Mouse (Mus musculus): ENCODE measurements at regions not wholly inside any gene's neighbourhood (a gene's known extent, or its start where the extent isn't known, plus 50 kb on each side); places are given as distances from the start of the nearest gene placed in this dataset.

DNA sequence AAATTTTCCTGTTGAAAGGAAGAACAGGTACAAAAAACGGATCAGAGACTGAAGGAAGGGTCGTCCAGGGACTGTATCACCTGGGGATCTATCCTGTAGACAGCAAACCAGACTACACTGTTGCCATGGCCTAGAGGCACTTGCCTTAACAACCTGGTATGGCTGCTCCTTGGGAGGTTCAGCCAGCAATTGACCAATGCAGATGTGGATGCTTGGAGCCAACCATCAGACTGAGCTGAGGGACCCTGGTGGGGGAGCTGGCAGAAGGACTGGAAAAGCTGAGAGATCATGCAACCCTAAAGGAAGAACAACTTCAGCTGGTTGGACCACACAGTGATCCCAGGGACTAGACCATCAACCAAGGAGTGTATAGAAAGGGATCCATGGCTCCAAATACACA lies 456.3 kb upstream of the Tecrl start:
- no peak for TF ChIP-seq CTCF (IDR thresholded peaks at IDR 0.05; ENCODE audit: control insufficient read depth, insufficient read depth, insufficient replicate concordance, low read depth, low read length)
- TF ChIP-seq POLR2A (IDR thresholded peaks at IDR 0.05; ENCODE audit: control insufficient read depth, low read depth, low read length): no peak

All from testis, adult 2 months (tissue).